Mouse (Mus musculus) midbrain, embryonic 14.5 days (tissue): ENCODE measurements around the gene Fam107b. TPM values are rescaled to one million over a fixed set of nuclear protein-coding genes. Genes with fewer than 3 reads are reported as not detected.

ENCODE experiments used
- ATAC-seq: fragments of 200-750 bp; cut with Nextera tagmentation; 2 replicates; pipeline ENCODE4 v1.8.0; 2017; ENCODE audit warnings: moderate number of reproducible peaks, moderate library complexity; ENCODE audit not compliant: low FRiP score, low TSS enrichment
- DNase-seq: peaks from one replicate; pipeline ENCODE4 v3.0.0-alpha.2; 2015
- H3K27ac ChIP-seq: fragments of 300-500 bp; sonication (generic); replicated peaks from 2 replicates; pipeline ENCODE4 v1.5.1; 2014; ENCODE audit warnings: mild to moderate bottlenecking, low read depth, low read length, moderate library complexity
- H3K27me3 ChIP-seq: fragments of 300-500 bp; sonication (generic); 2 replicates; pipeline ENCODE4 v1.6.1; 2014; ENCODE audit warnings: low read length, control low read depth, mixed read lengths; ENCODE audit not compliant: control insufficient read depth, insufficient read depth
- H3K36me3 ChIP-seq: fragments of 300-500 bp; sonication (generic); 2 replicates; pipeline ENCODE4 v1.6.1; 2014; ENCODE audit warnings: low read length, control low read depth; ENCODE audit not compliant: control insufficient read depth, insufficient read depth
- H3K4me1 ChIP-seq: fragments of 300-500 bp; sonication (generic); 2 replicates; pipeline ENCODE4 v1.6.1; 2014; ENCODE audit warnings: mild to moderate bottlenecking, antibody characterized with exemption, low read length, control low read depth; ENCODE audit not compliant: control insufficient read depth, insufficient read depth
- H3K4me2 ChIP-seq: fragments of 300-500 bp; sonication (generic); 2 replicates; pipeline ENCODE4 v1.6.1; 2014; ENCODE audit warnings: mild to moderate bottlenecking, low read length, moderate library complexity
- H3K4me3 ChIP-seq: fragments of 300-500 bp; sonication (generic); replicated peaks from 2 replicates; pipeline ENCODE4 v1.5.1; 2014; ENCODE audit warnings: low read depth, low read length
- H3K9ac ChIP-seq: fragments of 300-500 bp; sonication (generic); replicated peaks from 2 replicates; pipeline ENCODE4 v1.6.1; 2014; ENCODE audit warnings: mild to moderate bottlenecking, low read length, moderate library complexity
- H3K9me3 ChIP-seq: fragments of 300-500 bp; sonication (generic); 2 replicates; pipeline ENCODE4 v1.6.1; 2016; ENCODE audit warnings: low read length, control low read depth, mixed read lengths; ENCODE audit not compliant: control insufficient read depth
- WGBS: fragments of 180-500 bp; shearing (Covaris S2); extraction: QIAGEN DNeasy Blood & Tissue Kit; methylation state at CpG from one replicate; pipeline ENCODE4 v1.1.7; 2014; 5-methylcytosine and 5-hydroxymethylcytosine counted together
- polyA plus RNA-seq: library from polyadenylated mRNA; unstranded; fragments of >200 nt; fragmentation: Nextera tagmentation; extraction: Ambion mirVana; gene quantifications from 2 replicates; pipeline ENCODE4 v1.2.1, GENCODE M21; 2014

Gene Fam107b
- polyA plus RNA-seq, 1 experiment from 2014 or later, result 49.0 TPM

DNA sequence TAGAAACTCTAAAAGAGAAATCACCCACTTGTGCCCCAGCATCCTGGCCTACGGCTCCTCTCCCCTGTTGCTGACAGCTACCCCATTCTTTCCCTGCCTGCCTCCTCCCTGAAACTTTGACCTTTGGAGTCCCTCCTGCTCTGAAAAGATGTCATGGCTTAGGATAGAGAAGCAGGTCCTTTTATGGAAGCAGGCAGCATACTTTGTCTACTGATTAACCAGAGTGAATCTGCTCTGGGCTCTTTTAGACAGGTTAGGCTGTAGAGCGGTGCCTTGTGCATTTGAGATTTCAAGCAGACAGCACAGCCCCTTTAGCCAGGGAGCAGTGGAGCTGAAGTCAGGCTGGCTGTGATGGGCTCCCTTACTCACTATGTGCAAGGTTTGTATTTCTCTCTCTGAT is 200.1 kb downstream of the Fam107b start:
- Histone ChIP-seq H3K27ac (no peak overlapping the region), H3K9me3 (no peaks in the 10 kb centered on the region), H3K36me3 (no peaks in the 10 kb centered on the region), H3K4me2 (no peak overlapping the region), H3K4me1 (no peaks in the 10 kb centered on the region), H3K9ac (no peak overlapping the region), H3K4me3 (no peak overlapping the region), H3K27me3 (no peaks in the 10 kb centered on the region)
- ATAC-seq (no peak), DNase-seq (no peak)
- WGBS, result 78% methylated on average over 2 of the region's 2 CpGs

DNA sequence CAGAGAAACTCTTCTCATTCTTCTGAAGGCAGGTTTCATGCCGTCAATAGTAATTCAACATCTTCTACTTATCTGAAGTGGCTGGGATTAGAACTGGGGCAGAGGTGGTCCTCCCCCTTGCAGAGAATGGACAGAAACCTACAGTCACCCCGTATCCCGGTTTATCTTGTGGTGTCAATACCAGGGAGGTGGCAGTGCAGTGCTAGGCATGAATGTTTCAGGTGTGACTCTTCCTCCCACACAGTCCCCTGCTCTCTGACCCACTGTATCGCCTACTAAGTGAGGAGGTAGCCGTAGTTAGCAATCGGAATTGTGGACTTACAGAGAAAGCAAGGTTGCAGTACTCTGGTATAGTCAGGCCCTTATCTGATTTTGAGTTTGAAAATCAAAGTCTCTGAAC is 201.2 kb downstream of the Fam107b start:
- DNase-seq (no peak), ATAC-seq (no peak)
- Histone ChIP-seq H3K9ac (no peak overlapping the region), H3K4me1 (no peaks in the 10 kb centered on the region), H3K36me3 (no peaks in the 10 kb centered on the region), H3K4me3 (no peak overlapping the region), H3K27me3 (no peaks in the 10 kb centered on the region), H3K9me3 (no peaks in the 10 kb centered on the region), H3K27ac (no peak overlapping the region), H3K4me2 (no peak overlapping the region)
- 95% methylated on average over 6 of the region's 6 CpGs for WGBS

DNA sequence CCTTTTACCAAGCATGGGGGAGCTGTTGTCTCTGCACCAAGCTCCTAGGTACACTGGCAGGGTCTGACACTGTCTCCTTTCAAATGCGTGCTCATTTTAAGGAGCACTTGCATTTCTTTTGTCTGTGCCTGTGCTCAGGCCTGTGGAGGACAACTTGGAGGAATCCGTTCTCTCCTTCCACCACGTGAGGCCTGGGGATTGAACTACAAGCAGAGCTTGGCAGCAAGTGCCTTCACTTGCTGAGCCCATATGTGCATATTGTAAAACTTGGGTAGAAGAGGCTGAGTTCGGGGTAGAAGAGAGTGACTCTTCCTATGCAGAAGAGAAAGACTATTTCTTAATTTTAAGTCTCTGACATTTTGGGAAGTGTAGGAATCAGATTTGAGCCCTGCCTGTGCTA is 202.8 kb downstream of the Fam107b start:
- Histone ChIP-seq H3K4me1 (no peaks in the 10 kb centered on the region), H3K9ac (no peak overlapping the region), H3K4me2 (no peak overlapping the region), H3K36me3 (0 out of 2 replicates have a peak, but pooled peaks cover 2% of the 10 kb centered on the region), H3K27me3 (no peaks in the 10 kb centered on the region), H3K27ac (no peak overlapping the region), H3K9me3 (no peaks in the 10 kb centered on the region), H3K4me3 (no peak overlapping the region)
- ATAC-seq, result no peak
- DNase-seq, result no peak
- WGBS, result 60% methylated on average over 4 of the region's 4 CpGs

DNA sequence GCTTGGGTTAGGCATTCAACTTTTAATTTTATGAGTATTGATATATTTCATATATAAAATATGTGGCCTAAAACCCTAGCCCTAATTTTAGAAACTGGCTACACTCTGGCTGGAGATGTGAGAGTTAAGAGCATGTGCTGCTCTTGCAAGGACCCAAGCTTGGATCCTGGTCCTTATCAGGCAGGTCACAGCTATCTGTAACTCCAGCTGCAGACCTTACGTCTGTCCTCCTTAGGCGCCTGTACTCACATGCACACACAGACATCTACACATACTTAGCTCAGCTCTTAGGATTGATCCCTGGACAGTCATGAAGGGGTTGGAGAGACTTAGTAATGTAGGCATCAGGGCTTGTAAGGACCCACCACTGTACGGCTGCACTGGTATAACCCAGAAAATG is 205.3 kb downstream of the Fam107b start:
- Histone ChIP-seq H3K27ac (no peak overlapping the region), H3K9me3 (no peaks in the 10 kb centered on the region), H3K4me3 (no peak overlapping the region), H3K4me1 (no peaks in the 10 kb centered on the region), H3K4me2 (no peak overlapping the region), H3K36me3 (peaks cover 22% of the 10 kb centered on the region), H3K27me3 (no peaks in the 10 kb centered on the region), H3K9ac (no peak overlapping the region)
- DNase-seq (no peak), ATAC-seq (no peak)
- 96% methylated on average over 3 of the region's 3 CpGs for WGBS

DNA sequence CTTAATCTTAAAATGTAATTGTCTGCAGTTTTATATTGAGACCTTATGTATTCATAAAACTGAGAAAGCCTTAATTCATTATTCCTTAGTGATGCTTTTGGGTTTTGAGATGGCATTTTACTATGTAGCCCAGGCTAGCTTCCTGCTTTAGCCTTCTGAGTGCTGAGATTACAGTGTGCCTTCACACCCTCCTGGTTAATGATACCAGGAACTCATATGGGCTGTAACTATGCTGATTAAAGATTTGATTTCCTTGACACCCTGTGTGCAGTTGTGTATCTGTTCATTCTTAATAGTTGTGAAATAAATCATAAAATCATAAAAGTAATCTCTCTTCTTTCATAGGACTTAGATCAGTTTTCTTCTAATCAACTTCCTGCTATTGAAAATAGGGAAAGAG is 205.8 kb downstream of the Fam107b start:
- DNase-seq, result no peak
- no peak for ATAC-seq
- Histone ChIP-seq H3K4me3 (no peak overlapping the region), H3K9me3 (no peaks in the 10 kb centered on the region), H3K36me3 (peaks cover 22% of the 10 kb centered on the region), H3K4me2 (no peak overlapping the region), H3K9ac (no peak overlapping the region), H3K27me3 (no peaks in the 10 kb centered on the region), H3K4me1 (no peaks in the 10 kb centered on the region), H3K27ac (no peak overlapping the region)

DNA sequence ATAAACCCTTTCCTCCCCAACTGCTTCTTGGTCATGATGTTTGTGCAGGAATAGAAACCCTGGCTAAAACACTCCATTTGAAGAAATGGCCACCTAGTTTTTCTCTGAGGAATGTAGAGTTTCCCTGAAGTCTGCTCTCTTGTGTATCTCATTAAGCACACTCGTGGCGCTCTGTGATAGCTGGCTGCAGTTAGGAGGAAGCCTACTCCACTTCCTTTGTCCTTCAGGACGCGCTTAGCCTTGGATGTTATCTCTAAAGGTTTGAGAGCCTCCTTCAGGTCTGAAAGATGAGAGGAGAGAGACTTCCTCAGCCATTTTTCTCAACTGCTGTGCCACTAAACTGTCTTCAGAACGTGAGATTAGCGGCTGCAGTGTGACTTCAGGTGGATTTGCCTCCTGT is 207.4 kb downstream of the Fam107b start:
- DNase-seq, result no peak
- no peak for ATAC-seq

DNA sequence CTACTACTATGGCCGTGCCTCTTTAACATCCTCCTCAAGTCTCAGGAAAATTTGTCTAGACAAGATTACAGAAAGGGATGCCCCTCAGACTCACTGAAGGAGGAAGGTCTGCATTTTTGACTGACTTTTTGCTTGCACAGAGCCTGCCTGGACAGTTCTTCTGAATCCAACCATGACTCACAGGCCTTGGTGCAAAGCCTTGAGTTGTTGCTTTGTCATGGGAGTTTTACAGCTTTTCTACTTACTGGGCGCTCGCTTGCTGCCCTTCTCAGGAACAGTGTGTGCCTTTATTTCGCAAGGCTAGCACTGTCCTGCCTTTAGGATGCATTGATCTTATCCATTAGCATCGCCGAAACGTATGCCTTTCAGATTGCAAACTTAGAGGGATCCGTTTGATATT is 215.3 kb downstream of the Fam107b start:
- Histone ChIP-seq H3K36me3 (peaks cover 4% of the 10 kb centered on the region; the same call in 1 of the 2 replicates), H3K4me1 (no peaks in the 10 kb centered on the region), H3K4me3 (no peak overlapping the region), H3K4me2 (no peak overlapping the region), H3K9me3 (no peaks in the 10 kb centered on the region), H3K27me3 (no peaks in the 10 kb centered on the region), H3K9ac (no peak overlapping the region), H3K27ac (no peak overlapping the region)
- 93% methylated on average over 8 of the region's 8 CpGs for WGBS
- DNase-seq, result no peak
- no peak for ATAC-seq

More for the DNA sequence above, 207.4 kb downstream of the Fam107b start:
- Histone ChIP-seq H3K27ac (no peak overlapping the region), H3K9me3 (no peaks in the 10 kb centered on the region), H3K4me2 (no peak overlapping the region), H3K4me1 (no peaks in the 10 kb centered on the region), H3K4me3 (no peak overlapping the region), H3K9ac (no peak overlapping the region), H3K36me3 (peaks cover 25% of the 10 kb centered on the region), H3K27me3 (no peaks in the 10 kb centered on the region)
- 84% methylated on average over 6 of the region's 6 CpGs for WGBS

DNA sequence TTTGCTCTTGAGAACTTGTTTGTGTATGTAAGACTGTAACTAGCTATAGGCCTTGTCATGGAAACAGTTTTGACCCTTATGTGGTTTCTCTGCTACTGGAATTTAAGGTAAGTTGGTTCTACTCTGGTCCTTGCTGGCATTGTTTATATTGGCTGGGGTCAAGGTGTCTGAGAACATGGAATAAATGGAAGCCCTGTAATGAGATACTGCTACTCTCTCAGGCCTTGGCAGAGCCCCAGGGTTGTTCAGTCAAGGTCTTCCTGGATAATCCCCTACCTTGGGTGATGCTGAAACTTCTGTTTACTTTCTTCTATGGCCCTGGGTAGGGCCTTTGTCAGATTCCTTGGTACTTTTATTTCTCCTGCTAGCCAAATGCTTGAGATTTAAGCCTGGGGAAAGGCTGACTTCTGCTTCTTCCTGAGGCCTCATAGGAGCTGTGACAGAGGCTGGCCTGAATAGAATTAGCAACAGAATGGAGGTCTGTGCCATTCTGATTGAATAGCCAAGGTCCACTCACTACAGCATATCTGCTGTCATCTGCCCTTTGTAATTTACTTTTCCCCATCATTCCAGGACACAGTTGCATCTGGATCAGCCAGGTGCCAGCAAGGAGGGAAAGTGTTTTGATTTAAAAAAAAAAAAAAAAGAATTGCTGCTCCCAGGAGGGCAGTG is 217.6 kb downstream of the Fam107b start:
- H3K9me3 ChIP-seq, result no peaks in the 10 kb centered on the region
- H3K4me3 ChIP-seq, result no peak overlapping the region
- no peaks in the 10 kb centered on the region for H3K36me3 ChIP-seq
- no peaks in the 10 kb centered on the region for H3K27me3 ChIP-seq
- ATAC-seq (no peak), DNase-seq (no peak)
- no peak overlapping the region for H3K4me2 ChIP-seq
- H3K27ac ChIP-seq, result no peak overlapping the region
- H3K9ac ChIP-seq, result no peak overlapping the region
- H3K4me1 ChIP-seq, result no peaks in the 10 kb centered on the region

DNA sequence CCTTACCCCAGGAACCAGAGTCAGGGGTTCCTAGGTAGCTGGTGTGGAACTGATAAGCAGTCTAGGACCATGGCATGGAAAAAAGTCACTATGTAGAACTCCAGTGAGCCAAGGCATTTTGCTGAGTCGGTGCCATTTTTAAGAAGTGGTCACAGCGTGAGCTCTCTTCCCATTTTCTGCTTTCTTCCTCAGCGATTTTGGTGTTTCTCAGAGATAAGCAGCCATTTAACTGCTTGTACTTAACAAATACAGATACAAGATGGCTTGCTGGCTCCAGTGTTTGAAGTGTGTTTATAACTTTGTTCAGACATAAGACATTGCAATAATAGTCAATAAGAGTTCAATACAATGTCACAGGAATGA is 218.1 kb downstream of the Fam107b start:
- no peak for ATAC-seq

More for the DNA sequence above, 218.1 kb downstream of the Fam107b start:
- Histone ChIP-seq H3K4me3 (no peak overlapping the region), H3K9me3 (no peaks in the 10 kb centered on the region), H3K4me1 (no peaks in the 10 kb centered on the region), H3K27me3 (no peaks in the 10 kb centered on the region), H3K4me2 (no peak overlapping the region), H3K36me3 (no peaks in the 10 kb centered on the region), H3K27ac (no peak overlapping the region), H3K9ac (no peak overlapping the region)
- WGBS, result 91% methylated on average over 3 of the region's 3 CpGs
- no peak for DNase-seq
